Mouse (Mus musculus) bone marrow macrophage, adult 2 months (primary cell): ENCODE measurements around the gene Rngtt.

Source experiments
- CTCF ChIP-seq: IDR thresholded peaks from 2 replicates; pipeline ENCODE4 v1.5.1; 2012; ENCODE audit warnings: low read depth, mild to moderate bottlenecking, low read length, moderate library complexity
- POLR2A ChIP-seq: IDR thresholded peaks from 2 replicates; pipeline ENCODE4 v1.6.1; 2012; ENCODE audit warnings: mild to moderate bottlenecking, low read depth, low read length, borderline replicate concordance

- no peak for TF ChIP-seq POLR2A
- no peak for TF ChIP-seq CTCF
These were observed 188.2 kb downstream of the Rngtt start for GRCm38 (mm10) chr4:33498160-33498874.
